Mouse (Mus musculus) kidney, postnatal 0 days (tissue): ENCODE data around the gene Atcay. TPM values are rescaled to one million over a fixed set of nuclear protein-coding genes. Genes with fewer than 3 reads are reported as not detected.
A peak's percentile ranks its signal among the peaks of the same experiment; 100 is the strongest.

Experiments used
- ATAC-seq: fragments of 200-750 bp; cut with Nextera tagmentation; replicated peaks from 2 replicates; pipeline ENCODE4 v1.8.0; 2017; ENCODE audit warnings: low read depth, moderate number of reproducible peaks, moderate TSS enrichment, moderate library complexity; ENCODE audit not compliant: low FRiP score
- DNase-seq: peaks from one replicate; pipeline ENCODE4 v3.0.0-alpha.2; 2016; ENCODE audit warnings: low spot score
- H3K27ac ChIP-seq: fragments of 300-500 bp; sonication (generic); 2 replicates; pipeline ENCODE4 v1.5.1; 2014; ENCODE audit warnings: mild to moderate bottlenecking
- H3K27me3 ChIP-seq: fragments of 300-500 bp; sonication (generic); 2 replicates; pipeline ENCODE4 v1.6.1; 2014; ENCODE audit warnings: low read length, mixed read lengths; ENCODE audit not compliant: insufficient read depth
- H3K36me3 ChIP-seq: fragments of 300-500 bp; sonication (generic); 2 replicates; pipeline ENCODE4 v1.6.1; 2014; ENCODE audit warnings: low read length, mixed read lengths; ENCODE audit not compliant: insufficient read depth
- H3K4me1 ChIP-seq: fragments of 300-500 bp; sonication (generic); replicated peaks from 2 replicates; pipeline ENCODE4 v1.6.1; 2014; ENCODE audit warnings: antibody characterized with exemption, low read length, mixed read lengths; ENCODE audit not compliant: insufficient read depth
- H3K4me2 ChIP-seq: fragments of 300-500 bp; sonication (generic); 2 replicates; pipeline ENCODE4 v1.6.1; 2014; ENCODE audit warnings: mild to moderate bottlenecking, low read length, moderate library complexity, mixed read lengths
- H3K4me3 ChIP-seq: fragments of 300-500 bp; sonication (generic); replicated peaks from 2 replicates; pipeline ENCODE4 v1.5.1; 2014; ENCODE audit warnings: low read depth, low read length
- H3K9ac ChIP-seq: fragments of 300-500 bp; sonication (generic); 2 replicates; pipeline ENCODE4 v1.6.1; 2014; ENCODE audit warnings: low read depth, low read length
- H3K9me3 ChIP-seq: fragments of 300-500 bp; sonication (generic); replicated peaks from 2 replicates; pipeline ENCODE4 v1.6.1; 2016; ENCODE audit warnings: low read length, inconsistent platforms, mixed read lengths
- CTCF ChIP-seq: IDR thresholded peaks from 2 replicates; pipeline ENCODE4 v1.5.1; 2016; ENCODE audit warnings: antibody characterized with exemption, low read depth, mild to moderate bottlenecking, moderate library complexity
- WGBS: fragments of 180-500 bp; shearing (Covaris S2); extraction: QIAGEN DNeasy Blood & Tissue Kit; methylation state at CpG from one replicate; pipeline ENCODE4 v1.1.7; 2014; 5-methylcytosine and 5-hydroxymethylcytosine counted together
- microRNA-seq: library from miRNA; unstranded; fragments of <30 nt; microRNA quantifications from one replicate; pipeline ENCODE4, GENCODE M21; 2016
- polyA plus RNA-seq: library from polyadenylated mRNA; unstranded; fragments of >200 nt; fragmentation: Nextera tagmentation; extraction: Ambion mirVana; gene quantifications from 2 replicates; pipeline ENCODE4 v1.2.1, GENCODE M21; 2015

Atcay gene
- polyA plus RNA-seq, 1 experiment from 2014 or later: 0.32 TPM

- TF ChIP-seq CTCF: no peak
- H3K9me3 ChIP-seq: no peaks in the 10 kb centered on the region
- 0 out of 2 replicates have a peak, but pooled peaks cover 7% of the 10 kb centered on the region for H3K36me3 ChIP-seq
- peak within 1 kb of the TSS; percentile 79 for H3K4me2 ChIP-seq
- H3K27ac ChIP-seq: peak within 1 kb of the TSS; percentile 88
- peak within 1 kb of the TSS; percentile 87 for H3K9ac ChIP-seq
- H3K27me3 ChIP-seq: no peaks in the 10 kb centered on the region
- DNase-seq: peak; percentile 99
- H3K4me3 ChIP-seq: peak within 1 kb of the TSS; percentile 91
- WGBS: under 1% methylated on average over 56 of the region's 64 CpGs
- H3K4me1 ChIP-seq: peaks cover 8% of the 10 kb centered on the region
- peak; percentile 87 for ATAC-seq
Measured at GRCm38 (mm10) chr10:81167200-81168086, 63.2 kb downstream of the Atcay start, which contains the start of gene Pias4. Gene Pias4, minus strand, starts transcription at chr10:81167923.

- H3K9ac ChIP-seq: no peak overlapping the region
- ATAC-seq: no peak
- H3K4me2 ChIP-seq: no peak overlapping the region
- no peaks in the 10 kb centered on the region for H3K27me3 ChIP-seq
- H3K4me3 ChIP-seq: no peak overlapping the region
- H3K27ac ChIP-seq: no peak overlapping the region
- no peaks in the 10 kb centered on the region for H3K9me3 ChIP-seq
- no peak for TF ChIP-seq CTCF
- H3K4me1 ChIP-seq: peaks cover 11% of the 10 kb centered on the region
- H3K36me3 ChIP-seq: peaks cover 22% of the 10 kb centered on the region; the same call in 1 of the 2 replicates
- 39% methylated on average over 8 of the region's 8 CpGs for WGBS
- DNase-seq: no peak
Measured at GRCm38 (mm10) chr10:81165118-81165517, 65.5 kb downstream of the Atcay start.

- no peak overlapping the region for H3K27ac ChIP-seq
- no peak overlapping the region for H3K4me2 ChIP-seq
- H3K9ac ChIP-seq: no peak overlapping the region
- H3K4me1 ChIP-seq: peaks cover 11% of the 10 kb centered on the region
- H3K27me3 ChIP-seq: no peaks in the 10 kb centered on the region
- H3K36me3 ChIP-seq: peaks cover 27% of the 10 kb centered on the region
- peak; percentile 34 for ATAC-seq
- no peak overlapping the region for H3K4me3 ChIP-seq
- 55% methylated on average over 2 of the region's 2 CpGs for WGBS
- DNase-seq: no peak
- no peak for TF ChIP-seq CTCF
- no peaks in the 10 kb centered on the region for H3K9me3 ChIP-seq
Measured at GRCm38 (mm10) chr10:81162318-81162652, 68.3 kb downstream of the Atcay start.

DNA sequence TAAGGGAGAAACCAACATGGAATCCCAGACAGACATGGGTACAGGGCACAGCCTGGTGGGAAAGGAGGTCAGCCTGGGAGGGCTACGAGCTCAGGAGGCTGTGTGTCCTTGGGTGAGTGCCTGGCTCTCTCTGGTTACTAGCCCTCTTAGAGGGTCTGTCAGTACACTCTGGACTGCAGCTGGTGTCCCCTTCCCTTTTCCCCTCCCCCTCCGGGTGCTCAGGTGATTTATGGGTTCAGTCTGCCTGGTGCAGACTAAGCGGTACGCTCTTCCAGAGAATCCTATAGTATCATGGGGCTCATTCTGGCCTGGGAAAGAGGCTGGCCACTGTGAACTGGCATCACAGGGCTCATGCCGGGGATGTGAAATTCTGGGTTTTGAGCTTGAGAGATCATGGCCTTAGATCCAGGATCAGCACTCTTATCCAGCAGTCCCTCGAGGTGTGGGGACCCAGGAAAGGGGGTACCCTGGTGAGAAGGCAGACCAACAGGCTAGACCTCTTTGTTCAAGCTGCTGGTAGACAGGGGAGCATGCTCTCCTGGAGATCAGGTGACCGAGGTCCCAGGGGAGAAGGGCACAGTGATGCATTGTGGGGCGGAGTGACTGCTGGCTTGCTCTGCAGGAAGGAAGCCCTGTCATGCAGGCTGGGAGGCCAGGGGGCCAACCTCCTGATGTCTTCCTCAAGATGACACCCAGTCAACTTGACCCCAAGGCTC, 68.9 kb downstream of the Atcay start:
- Histone ChIP-seq H3K36me3 (peaks cover 33% of the 10 kb centered on the region), H3K4me1 (peaks cover 7% of the 10 kb centered on the region), H3K9me3 (no peaks in the 10 kb centered on the region), H3K27me3 (no peaks in the 10 kb centered on the region), H3K27ac (0 out of 2 replicates have a peak overlapping the region, but pooled peaks have one; percentile 25), H3K4me2 (no peak overlapping the region), H3K4me3 (no peak overlapping the region), H3K9ac (no peak overlapping the region)
- 41% methylated on average over 8 of the region's 8 CpGs for WGBS
- peak; percentile 31 for ATAC-seq
- DNase-seq: peak; percentile 49
- TF ChIP-seq CTCF: no peak

DNA sequence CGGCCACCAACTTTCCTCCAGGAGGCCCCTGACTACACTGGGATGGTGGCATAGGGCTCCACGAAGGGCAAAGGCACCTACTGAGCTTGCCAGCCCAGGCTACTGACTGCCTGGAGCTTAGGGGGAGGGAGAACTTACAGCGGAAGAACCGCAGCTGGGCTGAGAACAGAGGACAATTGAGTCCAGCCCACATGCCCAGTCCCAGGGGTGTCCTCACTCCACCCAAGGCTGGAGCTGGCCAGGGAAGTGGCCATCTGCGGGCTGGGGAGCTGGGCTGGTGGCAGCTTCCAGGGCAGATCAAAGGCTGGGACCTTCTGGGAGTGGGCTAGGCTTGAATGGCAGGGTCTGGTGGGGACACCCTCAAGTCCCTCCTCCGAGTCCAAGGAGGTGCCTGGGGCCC, 75.9 kb downstream of the Atcay start:
- no peak for DNase-seq
- Histone ChIP-seq H3K4me3 (no peak overlapping the region), H3K4me1 (no peaks in the 10 kb centered on the region), H3K9me3 (no peaks in the 10 kb centered on the region), H3K36me3 (peaks cover 50% of the 10 kb centered on the region), H3K9ac (no peak overlapping the region), H3K27ac (no peak overlapping the region), H3K27me3 (no peaks in the 10 kb centered on the region), H3K4me2 (no peak overlapping the region)
- ATAC-seq: no peak
- TF ChIP-seq CTCF: no peak
- WGBS: 79% methylated on average over 6 of the region's 6 CpGs

Small RNA genes within 50 kb of the gene (microRNA-seq; reads per million reads assigned to microRNA genes)
- gene Mir3057: 4.8 reads per million, percentile 14 among the genes with 10 or more reads in this experiment

Other genes starting within 250 kb of the Atcay start
- gene Gng7, start 215.9 kb downstream of the Atcay start, polyA plus RNA-seq: 3.4 TPM in 2 replicates
- 0.11 TPM in 1 of 2 replicates, not detected in the other for gene Diras1, start 205.2 kb downstream of the Atcay start, polyA plus RNA-seq
- 13.4 and 13.9 TPM in 2 replicates for gene Slc39a3, start 193.4 kb downstream of the Atcay start, polyA plus RNA-seq
- 161 and 168 TPM in 2 replicates for gene Sgta, start 170.7 kb downstream of the Atcay start, polyA plus RNA-seq
- gene Thop1, start 160.8 kb downstream of the Atcay start, polyA plus RNA-seq: 30.6 and 34.2 TPM in 2 replicates
- gene Creb3l3, start 132.0 kb downstream of the Atcay start, polyA plus RNA-seq: 0.29 and 0.36 TPM in 2 replicates
- 162 and 166 TPM in 2 replicates for gene Map2k2, start 124.9 kb downstream of the Atcay start, polyA plus RNA-seq
- gene Zbtb7a, start 95.6 kb downstream of the Atcay start, polyA plus RNA-seq: 33.7 and 37.4 TPM in 2 replicates
- 28.4 and 32.0 TPM in 2 replicates for gene Pias4, start 62.9 kb downstream of the Atcay start, polyA plus RNA-seq
- 560 and 590 TPM in 2 replicates for gene Eef2, start 54.2 kb downstream of the Atcay start, polyA plus RNA-seq
- gene Dapk3, start 47.8 kb downstream of the Atcay start, polyA plus RNA-seq: 42.8 and 43.3 TPM in 2 replicates
- gene 4930442H23Rik, start 47.0 kb downstream of the Atcay start, polyA plus RNA-seq: not detected in 2 replicates
- gene Nmrk2, start 28.8 kb downstream of the Atcay start, polyA plus RNA-seq: not detected in 2 replicates
- 3.1 and 4.6 TPM in 2 replicates for gene Zfr2, start 2.3 kb upstream of the Atcay start, polyA plus RNA-seq
- gene Matk, start 22.1 kb upstream of the Atcay start, polyA plus RNA-seq: 3.9 and 5.5 TPM in 2 replicates
- gene Mrpl54, start 36.1 kb upstream of the Atcay start, polyA plus RNA-seq: 259 and 283 TPM in 2 replicates
- gene Apba3, start 36.1 kb upstream of the Atcay start, polyA plus RNA-seq: 55.7 and 60.5 TPM in 2 replicates
- gene Tjp3, start 60.7 kb upstream of the Atcay start, polyA plus RNA-seq: 19.0 and 19.1 TPM in 2 replicates
- gene Pip5k1c, start 62.1 kb upstream of the Atcay start, polyA plus RNA-seq: 37.8 and 39.3 TPM in 2 replicates
- 24.5 and 26.4 TPM in 2 replicates for gene Cactin, start 90.3 kb upstream of the Atcay start, polyA plus RNA-seq
- gene Tbxa2r, start 97.9 kb upstream of the Atcay start, polyA plus RNA-seq: 16.1 and 17.5 TPM in 2 replicates
- 0.07 and 0.13 TPM in 2 replicates for gene Gipc3, start 112.4 kb upstream of the Atcay start, polyA plus RNA-seq
- gene Hmg20b, start 119.6 kb upstream of the Atcay start, polyA plus RNA-seq: 92.4 and 99.0 TPM in 2 replicates
- 11.3 and 11.6 TPM in 2 replicates for gene Mfsd12, start 126.7 kb upstream of the Atcay start, polyA plus RNA-seq
- 0.45 and 0.59 TPM in 2 replicates for gene 4930404N11Rik, start 135.0 kb upstream of the Atcay start, polyA plus RNA-seq
- 67.5 and 70.6 TPM in 2 replicates for gene Fzr1, start 147.7 kb upstream of the Atcay start, polyA plus RNA-seq
- 74.3 and 80.6 TPM in 2 replicates for gene Dohh, start 153.6 kb upstream of the Atcay start, polyA plus RNA-seq
- 1.9 and 2.1 TPM in 2 replicates for gene Gm48551, start 153.6 kb upstream of the Atcay start, polyA plus RNA-seq
- gene Gm48552, start 158.2 kb upstream of the Atcay start, polyA plus RNA-seq: 0.82 and 1.9 TPM in 2 replicates
- gene Smim24, start 162.2 kb upstream of the Atcay start, polyA plus RNA-seq: 62.4 and 68.6 TPM in 2 replicates
- 62.3 and 72.5 TPM in 2 replicates for gene Nfic, start 224.8 kb upstream of the Atcay start, polyA plus RNA-seq